Mouse (Mus musculus): Measurements from ENCODE around the gene Wdr76. TPM values are rescaled to one million over a fixed set of nuclear protein-coding genes. Genes with fewer than 3 reads are reported as not detected.
"Not testable (repeated sequence)": the region's sequence is repeated elsewhere in the genome, so short reads cannot be mapped to it uniquely, and the experiment has no call there.

The Wdr76 gene
- 5.5 and 5.6 TPM in 2 replicates for polyA plus RNA-seq (2014; fragmentation: Nextera tagmentation; extraction: Ambion mirVana)

DNA sequence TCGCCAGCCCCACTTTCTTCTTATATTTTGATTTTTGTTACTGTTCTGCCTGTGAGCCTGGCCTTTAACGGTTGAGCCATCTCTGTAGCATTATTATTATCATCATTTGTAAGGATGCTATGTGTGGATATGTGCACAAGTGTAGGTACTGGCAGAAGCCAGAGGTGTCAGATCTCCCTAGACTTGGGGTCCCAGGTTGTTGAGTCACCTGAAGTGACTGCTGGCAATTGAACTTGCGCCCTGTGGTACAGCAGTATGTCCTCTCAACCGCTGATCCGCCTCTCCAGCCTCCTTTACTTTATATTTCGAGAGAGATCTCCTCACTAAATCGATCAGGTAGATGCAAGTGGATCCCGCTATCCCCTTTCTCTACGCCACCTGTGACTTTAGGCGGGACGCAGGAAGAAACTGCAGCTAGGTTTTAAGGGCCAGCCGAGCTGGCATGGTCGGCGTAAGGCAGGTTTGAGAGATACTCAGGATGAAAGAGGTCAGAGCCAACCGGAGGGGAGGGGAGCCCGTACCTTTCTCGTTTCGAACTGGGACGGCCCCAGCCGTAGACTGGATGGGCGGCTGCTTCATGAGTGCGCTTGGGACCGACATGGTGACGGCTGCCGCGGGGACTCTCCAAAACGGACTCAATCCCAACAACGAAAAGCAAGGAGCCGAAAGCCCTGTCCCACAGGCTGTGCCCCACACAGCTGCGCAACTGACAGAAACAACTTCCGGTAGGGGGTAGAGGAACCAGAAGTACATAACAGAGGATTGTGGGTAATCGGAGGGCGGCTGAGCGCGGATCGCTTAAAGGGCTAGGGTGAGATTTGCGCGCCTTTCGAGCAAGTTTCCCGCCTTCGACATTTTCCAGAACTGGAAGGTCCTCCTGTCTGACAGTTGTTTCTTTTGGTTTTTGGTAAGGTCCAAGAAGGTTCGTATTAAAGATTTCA lies at the start of gene Wdr76, which contains the start of gene Mfap1a:
Gene Wdr76 (plus strand): TSS at position 782 of the 941 bp plus-strand sequence.
Gene Mfap1a (minus strand): TSS at position 724 of the 941 bp plus-strand sequence.
- H3K9ac ChIP-seq (ENCODE audit: low read length): peak within 1 kb of the TSS; percentile 70
- under 1% methylated on average over 37 of the region's 42 CpGs for WGBS
- H3K4me1 ChIP-seq (ENCODE audit: control insufficient read depth, insufficient read depth, low read length); H3K27me3 ChIP-seq (replicated peaks; ENCODE audit: control insufficient read depth, insufficient read depth, low read length); H3K27ac ChIP-seq (ENCODE audit: low read depth, low read length); H3K9me3 ChIP-seq (replicated peaks; ENCODE audit: control insufficient read depth, low read length); H3K36me3 ChIP-seq (ENCODE audit: control insufficient read depth, insufficient read depth, low read length): not testable (repeated sequence)
- ATAC-seq (peak; percentile 97), DNase-seq (ENCODE audit: low spot score) (peak; percentile 97)
- peak within 1 kb of the TSS; percentile 63 for H3K4me2 ChIP-seq (ENCODE audit: low read length)
- H3K4me3 ChIP-seq (ENCODE audit: low read depth, low read length): peak within 1 kb of the TSS; percentile 47

DNA sequence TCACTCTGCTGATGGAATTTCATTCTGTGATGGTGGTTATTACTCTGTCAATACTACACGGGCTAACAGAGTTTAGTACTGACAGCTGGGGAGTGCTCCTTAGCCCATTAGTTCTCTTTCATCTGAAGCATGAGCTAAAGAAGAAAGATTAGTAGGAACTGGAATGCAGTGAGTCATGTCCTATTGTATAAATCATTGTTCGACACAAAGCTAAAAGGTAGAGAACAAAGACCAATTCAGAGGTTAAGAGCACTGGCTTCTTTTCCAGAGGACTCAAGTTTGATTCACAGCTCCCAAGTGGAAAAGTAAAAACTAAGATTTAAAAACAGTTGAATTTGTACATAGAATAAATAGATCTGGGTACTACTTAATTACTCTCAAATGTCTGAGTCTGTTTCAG lies 46.5 kb upstream of the Wdr76 start:
- Histone ChIP-seq H3K27me3 (replicated peaks; ENCODE audit: control insufficient read depth, insufficient read depth, low read length) (no peaks in the 10 kb centered on the region), H3K4me3 (ENCODE audit: low read depth, low read length) (no peak overlapping the region), H3K27ac (ENCODE audit: low read depth, low read length) (no peak overlapping the region), H3K4me1 (ENCODE audit: control insufficient read depth, insufficient read depth, low read length) (peaks cover 9% of the 10 kb centered on the region), H3K9me3 (replicated peaks; ENCODE audit: control insufficient read depth, low read length) (no peaks in the 10 kb centered on the region), H3K9ac (ENCODE audit: low read length) (no peak overlapping the region), H3K4me2 (ENCODE audit: low read length) (no peak overlapping the region), H3K36me3 (ENCODE audit: control insufficient read depth, insufficient read depth, low read length) (peaks cover 28% of the 10 kb centered on the region)
- no peak for ATAC-seq
- 63% methylated on average over 2 of the region's 2 CpGs for WGBS
- no peak for DNase-seq (ENCODE audit: low spot score)

DNA sequence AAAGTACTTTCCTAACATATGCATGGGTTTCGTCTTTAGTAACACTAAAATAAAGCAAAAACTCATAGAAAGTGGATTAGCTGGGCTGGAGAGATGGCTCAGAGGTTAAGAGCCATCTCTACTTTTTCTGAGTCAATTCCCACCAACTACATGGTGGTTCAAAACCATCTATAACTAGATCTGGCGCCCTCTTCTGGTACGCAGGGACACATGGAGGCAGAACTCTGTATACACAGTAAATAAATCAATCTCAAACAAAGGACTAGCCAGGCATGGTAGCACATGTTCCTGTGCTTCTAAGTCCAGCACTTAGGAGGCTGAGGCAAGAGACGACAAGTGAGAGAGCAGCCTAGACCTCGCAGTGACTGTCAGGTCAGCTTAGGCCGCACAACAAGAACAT lies 37.5 kb upstream of the Wdr76 start:
- H3K4me1 ChIP-seq (ENCODE audit: control insufficient read depth, insufficient read depth, low read length); H3K27ac ChIP-seq (ENCODE audit: low read depth, low read length); H3K4me2 ChIP-seq (ENCODE audit: low read length); H3K36me3 ChIP-seq (ENCODE audit: control insufficient read depth, insufficient read depth, low read length); H3K9ac ChIP-seq (ENCODE audit: low read length); DNase-seq (ENCODE audit: low spot score); H3K27me3 ChIP-seq (replicated peaks; ENCODE audit: control insufficient read depth, insufficient read depth, low read length); H3K9me3 ChIP-seq (replicated peaks; ENCODE audit: control insufficient read depth, low read length); H3K4me3 ChIP-seq (ENCODE audit: low read depth, low read length); ATAC-seq: not testable (repeated sequence)
- WGBS: no CpG with 5 or more reads among the region's 6 CpGs

DNA sequence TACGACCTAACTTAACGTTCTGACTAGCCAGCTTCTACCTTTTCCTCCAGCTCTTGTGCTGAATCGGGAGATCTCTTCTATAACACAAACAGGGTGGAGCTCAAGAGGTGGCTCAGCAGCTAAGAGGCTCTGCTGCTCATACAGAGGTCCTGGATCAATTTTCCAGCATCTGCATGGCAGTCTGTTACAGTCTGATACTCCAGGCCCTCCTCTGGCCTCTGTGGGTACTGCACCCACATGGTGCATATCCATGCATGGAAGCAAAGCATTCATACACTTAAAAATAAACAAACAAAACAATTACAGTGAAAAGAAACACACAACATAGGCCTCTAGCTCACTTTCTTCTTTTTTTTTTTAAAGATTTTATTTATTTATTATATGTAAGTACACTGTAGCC lies 33.7 kb upstream of the Wdr76 start:
- ATAC-seq; DNase-seq (ENCODE audit: low spot score); H3K9me3 ChIP-seq (replicated peaks; ENCODE audit: control insufficient read depth, low read length); H3K4me3 ChIP-seq (ENCODE audit: low read depth, low read length); H3K9ac ChIP-seq (ENCODE audit: low read length); H3K4me2 ChIP-seq (ENCODE audit: low read length); H3K36me3 ChIP-seq (ENCODE audit: control insufficient read depth, insufficient read depth, low read length); H3K27me3 ChIP-seq (replicated peaks; ENCODE audit: control insufficient read depth, insufficient read depth, low read length); H3K27ac ChIP-seq (ENCODE audit: low read depth, low read length); H3K4me1 ChIP-seq (ENCODE audit: control insufficient read depth, insufficient read depth, low read length): not testable (repeated sequence)
- 94% methylated on average over 3 of the region's 3 CpGs for WGBS

DNA sequence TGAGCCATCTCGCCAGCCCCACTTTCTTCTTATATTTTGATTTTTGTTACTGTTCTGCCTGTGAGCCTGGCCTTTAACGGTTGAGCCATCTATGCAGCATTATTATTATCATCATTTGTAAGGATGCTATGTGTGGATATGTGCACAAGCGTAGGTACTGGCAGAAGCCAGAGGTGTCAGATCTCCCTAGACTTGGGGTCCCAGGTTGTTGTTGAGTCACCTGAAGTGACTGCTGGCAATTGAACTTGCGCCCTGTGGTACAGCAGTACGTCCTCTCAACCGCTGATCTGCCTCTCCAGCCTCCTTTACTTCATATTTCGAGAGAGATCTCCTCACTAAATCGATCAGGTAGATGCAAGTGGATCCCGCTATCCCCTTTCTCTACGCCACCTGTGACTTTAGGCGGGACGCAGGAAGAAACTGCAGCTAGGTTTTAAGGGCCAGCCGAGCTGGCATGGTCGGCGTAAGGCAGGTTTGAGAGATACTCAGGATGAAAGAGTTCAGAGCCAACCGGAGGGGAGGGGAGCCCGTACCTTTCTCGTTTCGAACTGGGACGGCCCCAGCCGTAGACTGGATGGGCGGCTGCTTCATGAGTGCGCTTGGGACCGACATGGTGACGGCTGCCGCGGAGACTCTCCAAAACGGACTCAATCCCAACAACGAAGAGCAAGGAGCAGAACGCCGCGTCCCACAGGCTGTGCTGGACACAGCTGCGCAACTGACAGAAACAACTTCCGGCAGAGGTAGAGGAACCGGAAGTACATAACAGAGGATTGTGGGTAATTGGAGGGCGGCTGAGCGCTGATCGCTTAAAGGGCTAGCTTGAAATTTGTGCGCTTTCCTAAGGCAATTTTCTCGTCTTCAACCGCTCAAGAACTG lies 33.0 kb upstream of the Wdr76 start, which contains the start of gene Mfap1b:
Gene Mfap1b (minus strand): TSS at position 767 of the 879 bp plus-strand sequence.
- not testable (repeated sequence) for H3K27me3 ChIP-seq (replicated peaks; ENCODE audit: control insufficient read depth, insufficient read depth, low read length); H3K36me3 ChIP-seq (ENCODE audit: control insufficient read depth, insufficient read depth, low read length); H3K9me3 ChIP-seq (replicated peaks; ENCODE audit: control insufficient read depth, low read length); H3K4me1 ChIP-seq (ENCODE audit: control insufficient read depth, insufficient read depth, low read length)
- DNase-seq (ENCODE audit: low spot score) (peak; percentile 97), ATAC-seq (peak; percentile 99)
- H3K27ac ChIP-seq (ENCODE audit: low read depth, low read length): peak within 1 kb of the TSS; percentile 58; the same call in 1 of the 2 replicates
- H3K4me3 ChIP-seq (ENCODE audit: low read depth, low read length): peak within 1 kb of the TSS; percentile 53
- 5% methylated on average over 38 of the region's 41 CpGs for WGBS
- peak within 1 kb of the TSS; percentile 54 for H3K4me2 ChIP-seq (ENCODE audit: low read length)
- peak within 1 kb of the TSS; percentile 64 for H3K9ac ChIP-seq (ENCODE audit: low read length)

DNA sequence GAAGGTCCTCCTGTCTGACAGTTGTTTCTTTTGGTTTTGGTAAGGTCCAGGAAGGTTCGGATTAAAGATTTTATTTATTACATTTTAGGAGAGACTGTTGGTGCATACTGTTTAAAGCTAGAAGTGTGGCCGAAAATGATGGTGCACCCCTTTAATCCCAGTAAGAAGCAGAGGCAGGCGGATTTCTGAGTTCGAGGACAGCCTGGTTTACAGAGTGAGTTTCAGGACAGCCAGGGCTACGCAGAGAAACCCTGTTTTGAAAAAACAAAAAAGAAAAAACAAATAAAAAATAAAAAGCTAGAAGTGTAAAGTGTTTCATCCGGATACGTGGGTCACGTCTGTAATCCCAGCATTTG lies 32.4 kb upstream of the Wdr76 start:
- H3K4me2 ChIP-seq (ENCODE audit: low read length): peak overlapping the region; percentile 54
- 38% methylated on average over 8 of the region's 8 CpGs for WGBS
- H3K9me3 ChIP-seq (replicated peaks; ENCODE audit: control insufficient read depth, low read length): no peaks in the 10 kb centered on the region
- peak overlapping the region; percentile 64 for H3K9ac ChIP-seq (ENCODE audit: low read length)
- peak overlapping the region; percentile 53 for H3K4me3 ChIP-seq (ENCODE audit: low read depth, low read length)
- ATAC-seq: no peak
- H3K27ac ChIP-seq (ENCODE audit: low read depth, low read length): peak overlapping the region; percentile 58; the same call in 1 of the 2 replicates
- no peaks in the 10 kb centered on the region for H3K27me3 ChIP-seq (replicated peaks; ENCODE audit: control insufficient read depth, insufficient read depth, low read length)
- H3K4me1 ChIP-seq (ENCODE audit: control insufficient read depth, insufficient read depth, low read length): no peaks in the 10 kb centered on the region
- H3K36me3 ChIP-seq (ENCODE audit: control insufficient read depth, insufficient read depth, low read length): peaks cover 6% of the 10 kb centered on the region; the same call in 1 of the 2 replicates
- no peak for DNase-seq (ENCODE audit: low spot score)

DNA sequence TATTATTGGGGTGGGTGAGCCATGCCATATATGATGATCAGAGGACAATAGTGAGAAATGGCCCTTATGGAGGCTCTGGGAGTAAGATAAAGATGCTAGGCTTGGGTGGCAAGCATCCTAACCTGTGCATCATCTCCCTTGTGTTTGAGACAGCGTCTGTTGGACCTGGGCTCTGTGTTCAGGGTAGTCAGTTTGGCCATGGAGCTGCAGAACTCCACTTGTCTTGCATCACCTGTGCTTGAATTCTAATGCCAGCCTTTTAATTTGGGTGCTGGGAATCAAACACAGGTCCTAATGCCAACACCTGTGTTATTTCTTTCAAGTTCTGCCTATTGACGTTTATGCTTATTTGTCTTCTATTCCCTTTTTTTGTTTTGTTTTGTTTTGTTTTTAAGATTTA lies 31.2 kb upstream of the Wdr76 start:
- H3K27ac ChIP-seq (ENCODE audit: low read depth, low read length); H3K4me1 ChIP-seq (ENCODE audit: control insufficient read depth, insufficient read depth, low read length); H3K27me3 ChIP-seq (replicated peaks; ENCODE audit: control insufficient read depth, insufficient read depth, low read length); H3K9me3 ChIP-seq (replicated peaks; ENCODE audit: control insufficient read depth, low read length); ATAC-seq; H3K4me2 ChIP-seq (ENCODE audit: low read length); H3K36me3 ChIP-seq (ENCODE audit: control insufficient read depth, insufficient read depth, low read length); H3K9ac ChIP-seq (ENCODE audit: low read length); DNase-seq (ENCODE audit: low spot score); H3K4me3 ChIP-seq (ENCODE audit: low read depth, low read length): not testable (repeated sequence)
- 97% methylated on average over 2 of the region's 2 CpGs for WGBS

DNA sequence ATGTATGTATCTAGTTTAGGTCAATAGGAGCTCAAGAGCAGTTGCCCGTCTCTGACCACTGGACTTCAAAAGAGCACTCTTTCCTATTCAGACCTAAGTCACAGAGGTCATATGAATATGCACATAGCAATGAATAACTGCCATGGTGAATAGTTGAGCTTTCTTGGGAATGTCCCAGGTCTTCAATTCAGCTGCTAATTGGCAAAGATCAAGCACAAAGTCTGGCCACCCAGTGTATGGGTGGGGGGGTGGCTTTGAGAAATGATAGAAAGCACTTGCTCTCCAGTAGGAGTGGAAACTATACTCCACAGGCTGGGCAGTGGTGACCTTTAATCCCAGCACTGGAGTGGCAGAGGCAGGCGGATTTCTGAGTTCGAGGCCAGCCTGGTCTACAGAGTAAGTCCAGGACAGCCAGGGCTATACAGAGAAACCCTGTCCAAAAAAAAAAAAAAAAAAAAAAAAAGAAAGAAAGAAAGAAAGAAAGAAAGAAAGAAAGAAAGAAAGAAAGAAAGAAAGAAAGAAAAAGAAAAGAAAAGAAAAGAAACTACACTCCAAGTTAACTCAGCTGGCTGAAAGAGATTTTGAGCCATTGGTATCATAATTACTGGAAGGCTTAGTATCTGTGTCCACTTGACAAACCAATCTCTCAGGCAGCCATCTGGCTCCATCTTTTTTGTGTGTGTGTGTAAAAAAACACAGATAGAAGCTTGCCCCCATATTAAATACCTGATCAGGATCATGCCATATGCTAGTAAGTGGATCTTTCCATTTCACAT lies 28.8 kb upstream of the Wdr76 start:
- H3K9me3 ChIP-seq (replicated peaks; ENCODE audit: control insufficient read depth, low read length): no peaks in the 10 kb centered on the region
- no peak for ATAC-seq
- no peaks in the 10 kb centered on the region for H3K36me3 ChIP-seq (ENCODE audit: control insufficient read depth, insufficient read depth, low read length)
- no peaks in the 10 kb centered on the region for H3K4me1 ChIP-seq (ENCODE audit: control insufficient read depth, insufficient read depth, low read length)
- H3K4me2 ChIP-seq (ENCODE audit: low read length): no peak overlapping the region
- H3K27ac ChIP-seq (ENCODE audit: low read depth, low read length): no peak overlapping the region
- no peaks in the 10 kb centered on the region for H3K27me3 ChIP-seq (replicated peaks; ENCODE audit: control insufficient read depth, insufficient read depth, low read length)
- no peak overlapping the region for H3K4me3 ChIP-seq (ENCODE audit: low read depth, low read length)
- WGBS: 81% methylated on average over 3 of the region's 3 CpGs
- no peak for DNase-seq (ENCODE audit: low spot score)
- no peak overlapping the region for H3K9ac ChIP-seq (ENCODE audit: low read length)

All from forebrain, embryonic 14.5 days (tissue).